Mouse (Mus musculus): ENCODE results near the gene Gm21209.
"Not testable (repeated sequence)": the region's sequence is repeated elsewhere in the genome, so short reads cannot be mapped to it uniquely, and the experiment has no call there.

Gene Gm21209

GRCm38 (mm10) chrY:49570856-49571255 is at the start of gene Gm21209:
Gm21209 (plus strand) TSS chrY:49571156.
- not testable (repeated sequence) for DNase-seq

All from cerebellum, adult 8-10 months (tissue).